Mouse (Mus musculus): ENCODE results near the gene Gm44965.

DNA sequence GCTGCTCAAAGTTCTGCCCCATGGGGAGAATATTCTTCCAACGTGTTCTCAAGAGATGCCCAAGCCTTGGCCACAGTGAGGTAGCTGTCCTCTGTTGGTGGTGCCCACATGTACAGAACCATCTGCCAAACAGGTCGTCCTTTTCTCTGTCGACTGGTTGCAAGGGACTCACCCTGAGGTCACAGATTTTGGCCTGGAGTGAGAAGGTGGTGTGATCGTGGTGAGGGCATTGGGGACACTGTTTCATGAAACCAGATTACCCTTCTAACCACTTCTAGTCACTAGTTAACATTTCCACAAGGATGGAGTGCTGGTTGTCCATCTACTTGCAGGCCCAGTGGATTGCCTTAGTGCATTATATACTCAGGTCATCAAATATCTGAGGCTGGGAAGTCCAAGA lies 55.0 kb downstream of the Gm44965 start:
- TF ChIP-seq CTCF (IDR thresholded peaks at IDR 0.05; ENCODE audit: control insufficient read depth, insufficient read depth, low read length) (no peak), POLR2A (IDR thresholded peaks at IDR 0.05; ENCODE audit: borderline replicate concordance, control insufficient read depth, low read depth, low read length) (no peak)

Measured in bone marrow, adult 2 months (tissue).